Mouse (Mus musculus) embryonic fibroblast, embryonic 13.5 days (primary cell): Measurements from ENCODE around the gene Glyr1.

Source experiments
- CTCF ChIP-seq: IDR thresholded peaks from 2 replicates; pipeline ENCODE4 v1.5.1; 2011; ENCODE audit warnings: mild to moderate bottlenecking, control low read depth, low read length, moderate library complexity, borderline replicate concordance; ENCODE audit not compliant: insufficient read depth
- POLR2A ChIP-seq: IDR thresholded peaks from 2 replicates; pipeline ENCODE4 v1.6.1; 2011; ENCODE audit warnings: low read depth, mild to moderate bottlenecking, control low read depth, low read length, moderate library complexity

DNA sequence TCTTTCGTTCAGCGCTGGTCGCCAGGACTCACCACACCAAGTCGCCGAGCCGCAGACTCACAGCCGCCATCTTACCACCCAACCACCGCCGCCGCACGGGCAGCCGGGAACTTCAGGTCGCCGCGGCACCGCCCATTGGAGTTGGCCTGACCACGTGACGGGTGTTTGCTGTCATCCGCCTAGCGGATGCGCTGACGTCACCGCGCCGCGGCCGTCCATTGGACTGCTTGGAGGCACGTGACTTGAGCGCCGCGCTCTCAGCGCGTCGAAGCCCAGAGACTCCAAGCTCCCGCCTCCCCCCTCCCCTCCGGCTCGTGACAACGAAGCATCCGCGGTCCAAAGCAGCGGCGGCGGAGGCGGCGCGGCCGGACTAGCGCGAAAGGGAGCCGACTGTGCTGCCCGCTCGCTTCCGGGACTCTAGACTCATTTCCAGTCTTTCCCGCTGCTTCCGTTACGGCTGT is at the start of gene Glyr1, which contains the start of gene Ubn1:
- TF ChIP-seq CTCF (no peak), POLR2A (peak; percentile 94)
